Mouse (Mus musculus) brown adipose tissue, adult 24 weeks (tissue): ENCODE results near the gene Fubp1. TPM values are rescaled to one million over a fixed set of nuclear protein-coding genes. Genes with fewer than 3 reads are reported as not detected.

Source experiments
- H3K27ac ChIP-seq: fragments of 200-500 bp; replicated peaks from 2 replicates; pipeline ENCODE4 v1.5.1; 2012; ENCODE audit warnings: low read depth, mild to moderate bottlenecking, low read length
- H3K4me1 ChIP-seq: fragments of 200-500 bp; 2 replicates; pipeline ENCODE4 v1.6.1; 2012; ENCODE audit warnings: low read length, mixed read lengths; ENCODE audit not compliant: control insufficient read depth, insufficient read depth, insufficient read length
- H3K4me3 ChIP-seq: fragments of 200-500 bp; 2 replicates; pipeline ENCODE4 v1.5.1; 2012; ENCODE audit warnings: low read depth, mild to moderate bottlenecking, low read length, moderate library complexity; ENCODE audit not compliant: insufficient read depth
- polyA plus RNA-seq: library from polyadenylated mRNA; stranded (reverse); fragments of >200 nt; gene quantifications from 2 replicates; pipeline ENCODE4 v1.2.4, GENCODE M21; 2012; ENCODE audit not compliant: missing spikeins, insufficient read depth, insufficient read length

The Fubp1 gene
- polyA plus RNA-seq, 1 experiment = 26.9 TPM

- H3K27ac ChIP-seq = no peak overlapping the region
- no peak overlapping the region for H3K4me3 ChIP-seq
These were observed 5.6 kb upstream of the Fubp1 start for GRCm38 (mm10) chr3:152204577-152204976.

GRCm38 (mm10) chr3:152207156-152207555, 3.1 kb upstream of the Fubp1 start:
- Histone ChIP-seq H3K4me3 (no peak overlapping the region), H3K27ac (no peak overlapping the region), H3K4me1 (peaks cover 3% of the 10 kb centered on the region)

More at GRCm38 (mm10) chr3:152204577-152204976, 5.6 kb upstream of the Fubp1 start:
- H3K4me1 ChIP-seq = no peaks in the 10 kb centered on the region; the same call in 1 of the 2 replicates

- Histone ChIP-seq H3K4me3 (peak overlapping the region; percentile 9; the same call in 1 of the 2 replicates), H3K4me1 (peaks cover 7% of the 10 kb centered on the region), H3K27ac (no peak overlapping the region)
These were observed 1.9 kb upstream of the Fubp1 start for GRCm38 (mm10) chr3:152208096-152208885.

- H3K4me1 ChIP-seq = peaks cover 7% of the 10 kb centered on the region
These were observed 850 bp upstream of the Fubp1 start for GRCm38 (mm10) chr3:152209177-152209966.

GRCm38 (mm10) chr3:152210728-152211391, 638 bp downstream of the Fubp1 start:
- Histone ChIP-seq H3K4me3 (peak overlapping the region; percentile 84), H3K4me1 (peaks cover 7% of the 10 kb centered on the region), H3K27ac (peak overlapping the region; percentile 92)

More at GRCm38 (mm10) chr3:152209177-152209966, 850 bp upstream of the Fubp1 start:
- Histone ChIP-seq H3K27ac (peak overlapping the region; percentile 92), H3K4me3 (peak overlapping the region; percentile 73)

- H3K4me1 ChIP-seq = peaks cover 7% of the 10 kb centered on the region
- H3K4me3 ChIP-seq = peak overlapping the region; percentile 84
- no peak overlapping the region for H3K27ac ChIP-seq
These were observed 1.6 kb downstream of the Fubp1 start for GRCm38 (mm10) chr3:152211731-152212279.

GRCm38 (mm10) chr3:152213416-152213815, 3.2 kb downstream of the Fubp1 start:
- no peak overlapping the region for H3K4me3 ChIP-seq
- H3K4me1 ChIP-seq = peaks cover 7% of the 10 kb centered on the region

GRCm38 (mm10) chr3:152224918-152225317, 14.7 kb downstream of the Fubp1 start:
- no peaks in the 10 kb centered on the region for H3K4me1 ChIP-seq
- H3K4me3 ChIP-seq = no peak overlapping the region
- no peak overlapping the region for H3K27ac ChIP-seq

More at GRCm38 (mm10) chr3:152213416-152213815, 3.2 kb downstream of the Fubp1 start:
- no peak overlapping the region for H3K27ac ChIP-seq

- H3K27ac ChIP-seq = no peak overlapping the region
- H3K4me3 ChIP-seq = no peak overlapping the region
These were observed 15.7 kb downstream of the Fubp1 start for GRCm38 (mm10) chr3:152225906-152226305.

GRCm38 (mm10) chr3:152228843-152229242, 18.6 kb downstream of the Fubp1 start:
- H3K27ac ChIP-seq = no peak overlapping the region
- no peaks in the 10 kb centered on the region for H3K4me1 ChIP-seq
- H3K4me3 ChIP-seq = no peak overlapping the region

More at GRCm38 (mm10) chr3:152225906-152226305, 15.7 kb downstream of the Fubp1 start:
- H3K4me1 ChIP-seq = no peaks in the 10 kb centered on the region

GRCm38 (mm10) chr3:152229271-152229670, 19.0 kb downstream of the Fubp1 start:
- no peaks in the 10 kb centered on the region for H3K4me1 ChIP-seq
- H3K27ac ChIP-seq = no peak overlapping the region
- H3K4me3 ChIP-seq = no peak overlapping the region

GRCm38 (mm10) chr3:152231333-152232100, 21.3 kb downstream of the Fubp1 start:
- H3K4me3 ChIP-seq = no peak overlapping the region
- H3K27ac ChIP-seq = no peak overlapping the region
- H3K4me1 ChIP-seq = no peaks in the 10 kb centered on the region

GRCm38 (mm10) chr3:152235238-152235637, 25.0 kb downstream of the Fubp1 start:
- H3K4me1 ChIP-seq = no peaks in the 10 kb centered on the region
- no peak overlapping the region for H3K27ac ChIP-seq

GRCm38 (mm10) chr3:152235805-152236204, 25.6 kb downstream of the Fubp1 start:
- H3K4me3 ChIP-seq = no peak overlapping the region
- H3K27ac ChIP-seq = no peak overlapping the region
- H3K4me1 ChIP-seq = no peaks in the 10 kb centered on the region

More at GRCm38 (mm10) chr3:152235238-152235637, 25.0 kb downstream of the Fubp1 start:
- H3K4me3 ChIP-seq = no peak overlapping the region
